Mouse (Mus musculus) fat pad, adult 2 months (tissue): Measurements from ENCODE around the gene Cyp2e1.

Experiments used
- DNase-seq: peaks from one replicate; pipeline ENCODE4 v3.0.0-alpha.2; 2011; ENCODE audit warnings: low read depth, low spot score; ENCODE audit errors: extremely low read depth

Cyp2e1 gene

DNA sequence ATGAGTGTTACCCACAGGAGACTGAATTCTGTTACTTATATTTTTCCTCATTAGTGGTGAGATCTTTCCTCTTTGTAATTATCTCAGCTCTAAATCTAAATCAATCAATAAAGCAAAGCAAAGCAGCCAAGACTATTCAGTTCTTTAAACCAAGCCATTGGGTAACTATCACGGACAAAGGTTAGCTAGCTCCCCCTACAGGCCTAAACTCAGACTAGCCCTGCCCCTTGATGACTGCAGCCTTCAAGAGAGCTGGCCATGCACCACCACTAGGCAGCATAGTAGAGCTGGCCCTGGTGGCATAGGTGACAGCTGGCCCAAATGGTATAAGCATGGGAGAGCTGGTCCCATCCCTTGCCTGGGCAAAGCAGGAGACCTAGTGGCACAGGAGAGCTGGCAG, 42.2 kb downstream of the Cyp2e1 start:
- no peak for DNase-seq

DNA sequence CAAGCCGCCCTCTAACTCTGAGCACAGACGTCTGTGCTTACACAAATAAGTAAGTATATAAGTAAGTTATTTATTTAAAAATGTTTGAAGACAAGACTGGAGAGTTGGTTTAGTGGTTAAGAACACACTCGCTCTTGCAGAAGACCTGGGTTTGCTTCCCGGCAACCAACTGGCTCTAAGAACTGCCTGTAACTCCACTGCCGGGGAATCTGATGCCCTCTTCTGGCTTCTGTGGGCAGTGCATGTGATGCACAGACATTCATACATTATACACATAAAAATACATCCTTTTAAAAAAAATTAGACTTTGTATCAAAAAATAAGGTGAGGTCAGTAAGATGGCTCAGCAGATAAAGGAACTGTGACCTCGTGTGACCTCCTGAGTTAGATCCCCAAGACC, 47.0 kb downstream of the Cyp2e1 start:
- no peak for DNase-seq

DNA sequence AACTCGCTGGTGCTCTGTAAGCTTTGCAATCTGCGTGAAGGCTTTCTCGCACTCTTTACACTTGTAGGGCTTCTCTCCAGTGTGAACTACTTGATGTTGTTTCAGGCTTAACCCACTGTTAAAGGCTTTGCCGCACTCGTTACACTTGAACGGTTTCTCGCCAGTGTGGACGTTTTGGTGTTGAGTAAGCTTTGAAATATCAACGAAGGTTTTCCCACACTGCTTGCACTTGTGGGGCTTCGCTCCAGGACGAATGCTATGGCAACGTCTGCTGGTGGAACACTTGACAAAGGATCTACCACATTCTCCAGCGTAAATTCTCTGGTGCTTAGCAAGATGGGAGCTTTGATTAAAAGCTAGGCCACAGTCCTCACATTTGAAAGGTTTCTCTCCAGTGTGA, 48.2 kb downstream of the Cyp2e1 start:
- DNase-seq = no peak

DNA sequence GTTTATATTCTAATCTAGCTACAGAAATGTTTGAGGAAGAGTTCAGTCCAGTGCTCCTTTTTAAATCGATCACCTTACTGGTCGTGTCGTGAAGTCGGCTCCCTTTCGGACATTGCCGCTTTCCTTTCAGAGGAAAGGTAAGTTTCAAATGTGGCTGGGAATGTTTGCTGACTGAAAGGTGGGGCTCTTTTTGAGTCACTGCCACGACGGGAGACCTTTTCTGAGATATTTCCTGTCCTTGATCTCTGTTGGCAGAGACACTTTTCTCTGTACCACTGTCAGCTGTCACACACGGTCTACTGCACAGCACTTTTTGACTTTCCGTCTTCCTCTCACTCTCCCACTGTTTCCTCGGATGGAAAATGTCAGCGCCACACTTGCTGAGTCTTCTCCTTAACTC, 49.3 kb downstream of the Cyp2e1 start:
- no peak for DNase-seq

DNA sequence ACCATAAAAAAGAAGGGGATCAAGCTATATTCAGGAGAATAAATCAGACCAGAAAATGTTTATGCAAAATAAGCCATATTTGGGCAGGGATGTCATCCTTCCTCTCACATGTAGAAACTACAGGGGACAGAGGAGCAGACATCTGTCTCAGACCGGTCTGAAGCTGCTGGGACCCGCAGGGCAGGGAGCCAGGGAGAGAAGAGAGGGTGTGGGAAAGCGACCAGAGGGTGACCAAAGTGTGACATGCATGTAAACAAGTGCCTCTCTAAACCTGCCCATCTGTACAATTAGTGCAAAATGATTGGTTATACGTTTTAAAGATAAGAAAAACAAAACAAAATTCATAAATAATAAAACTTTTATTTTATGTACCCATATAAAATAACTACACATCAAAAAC, 56.6 kb downstream of the Cyp2e1 start:
- DNase-seq = no peak

DNA sequence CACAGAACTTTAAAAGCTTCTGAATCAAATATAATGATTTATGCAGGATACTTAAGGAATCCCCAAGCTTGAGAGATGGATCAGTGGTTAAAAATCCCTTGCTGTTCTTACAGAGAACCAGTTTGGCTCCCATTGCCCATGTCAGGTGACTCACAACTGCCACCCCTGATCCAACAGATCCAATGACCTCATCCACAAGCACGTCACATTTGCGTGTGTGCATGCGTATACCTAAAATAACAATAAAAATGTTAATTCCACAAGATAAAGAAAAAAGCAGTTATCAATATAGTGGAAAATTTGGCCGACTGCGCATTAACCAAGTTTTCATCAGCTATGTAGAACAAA, 57.7 kb downstream of the Cyp2e1 start:
- no peak for DNase-seq

DNA sequence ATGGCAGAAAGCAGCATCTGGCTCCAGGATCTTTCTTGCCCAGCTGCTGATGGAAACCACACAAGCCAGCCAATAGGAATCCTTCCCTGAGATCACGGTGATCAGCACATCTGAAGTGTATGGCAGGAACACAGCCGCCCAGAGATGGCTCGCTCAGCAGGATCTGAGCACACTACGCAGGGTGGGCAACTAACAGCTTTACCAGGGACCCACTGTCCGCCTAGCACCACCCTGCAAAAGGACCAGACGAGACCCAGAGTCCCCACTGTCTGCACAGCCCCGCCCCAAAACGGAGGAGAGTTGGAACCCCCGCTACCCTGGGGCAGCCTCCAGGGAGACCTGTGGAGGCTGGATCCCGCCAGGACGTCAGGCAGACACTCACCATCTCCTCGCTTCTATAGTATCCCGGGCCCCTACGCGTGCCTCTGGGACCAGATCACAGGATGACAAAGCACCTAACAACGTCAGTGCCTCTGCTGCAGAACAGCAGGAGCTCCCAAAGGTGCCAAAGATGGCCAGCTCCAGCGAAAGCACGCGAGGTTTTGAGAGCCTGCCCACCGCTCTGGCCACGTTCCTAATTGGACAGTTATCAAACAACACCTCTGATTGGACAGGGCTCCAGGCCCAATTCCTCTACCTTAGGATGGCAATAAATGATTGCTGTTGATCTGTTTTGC, 58.3 kb downstream of the Cyp2e1 start, which contains the start of gene Zfp941:
Gene Zfp941 (minus strand): TSS at position 526 of the 677 bp plus-strand sequence.
- no peak for DNase-seq

DNA sequence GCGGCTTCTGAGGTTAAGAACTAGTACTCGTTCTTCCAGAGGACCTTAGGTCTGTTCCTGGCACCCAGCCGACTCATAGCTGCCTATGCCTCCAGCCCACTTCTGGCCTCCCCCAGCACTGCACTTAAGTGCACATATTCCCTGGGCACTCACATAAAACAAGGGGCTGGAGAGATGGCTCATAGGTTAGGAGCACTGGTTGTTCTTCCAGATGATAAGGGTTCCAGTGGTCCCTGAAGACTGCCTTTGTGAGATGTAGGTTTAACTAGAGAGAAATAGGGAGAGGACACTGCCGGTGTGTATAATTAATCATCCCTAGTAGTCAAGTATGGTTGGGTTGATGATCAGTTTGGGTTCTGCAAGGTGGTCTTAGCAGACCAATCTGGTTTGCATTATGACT, 59.2 kb downstream of the Cyp2e1 start:
- no peak for DNase-seq
